ENCODE assay signal across 15 mouse cellular contexts in the genomic region with DNA sequence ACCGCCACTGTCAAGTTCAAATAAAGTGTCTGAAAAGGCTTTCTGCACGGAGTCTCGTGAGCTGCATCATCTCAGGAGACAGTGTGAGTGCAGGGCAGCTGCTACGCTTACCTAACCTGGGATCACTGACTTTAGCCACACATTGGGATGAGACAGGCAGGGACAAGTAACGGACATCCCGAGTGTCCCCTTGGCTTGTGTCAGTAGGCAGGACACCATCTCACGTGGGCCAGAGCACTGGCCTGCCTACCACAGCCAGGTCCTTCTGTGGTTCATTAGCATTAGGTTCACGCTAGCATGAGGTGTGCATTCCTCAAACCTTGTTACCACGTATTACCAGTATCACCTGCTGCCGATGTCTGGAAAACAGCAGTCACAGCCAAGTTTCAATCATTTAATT.
"Had no signal": no experiment of that assay in that cellular context is flagged by ENCODE, and none has a peak within 500 bp of the region (broad histone marks: within the 10 kb centered on the region; RNA-seq: fewer than 3 reads in every experiment).

No protein-coding gene starts in this region.

- ATAC-seq: intestine, embryonic 16.5 days; liver, postnatal 0 days; midbrain, embryonic 13.5 days had no signal

- H3K4me3 ChIP-seq: kidney, embryonic 15.5 days; left cerebral cortex, adult 2 months; liver, embryonic 13.5 days; lung, embryonic 15.5 days; midbrain, embryonic 13.5 days; neural tube, embryonic 13.5 days had no signal

- H3K9me3 ChIP-seq: kidney, embryonic 15.5 days; liver, embryonic 13.5 days; lung, embryonic 15.5 days; midbrain, embryonic 13.5 days; neural tube, embryonic 13.5 days had no signal

- H3K4me2 ChIP-seq: kidney, embryonic 15.5 days; liver, embryonic 13.5 days; lung, embryonic 15.5 days; midbrain, embryonic 13.5 days; neural tube, embryonic 13.5 days had no signal

- H3K27me3 ChIP-seq: kidney, embryonic 15.5 days; midbrain, embryonic 13.5 days; neural tube, embryonic 13.5 days had no signal

- DNase-seq: kidney, adult 2 months; kidney, postnatal 25 days; liver; liver, embryonic 13.5 days; liver, postnatal 0 days; lung, postnatal 14 days; right cerebral cortex, postnatal 14 days; thymus, adult 18-20 months; thymus, postnatal 14 days had no signal

- H3K27ac ChIP-seq: kidney, embryonic 15.5 days; left cerebral cortex, adult 2 months; liver, embryonic 13.5 days; lung, embryonic 15.5 days; neural tube, embryonic 13.5 days had no signal

- H3K9ac ChIP-seq: kidney, embryonic 15.5 days; liver, embryonic 13.5 days; liver, postnatal 0 days; lung, embryonic 15.5 days; midbrain, embryonic 13.5 days; neural tube, embryonic 13.5 days had no signal
